Mouse (Mus musculus) T-helper 2 cell (primary cell): ENCODE measurements at regions not wholly inside any gene's neighbourhood (a gene's known extent, or its start where the extent isn't known, plus 50 kb on each side); places are given as distances from the start of the nearest gene placed in this dataset.

ENCODE experiments used
- in situ Hi-C: fragments of 300-600 bp; cut with MboI, MseI; formaldehyde crosslinking; loops from one replicate; pipeline ENCODE4 v1.15.1; 2025; ENCODE audit warnings: high pct_unique_total_duplicates

DNA sequence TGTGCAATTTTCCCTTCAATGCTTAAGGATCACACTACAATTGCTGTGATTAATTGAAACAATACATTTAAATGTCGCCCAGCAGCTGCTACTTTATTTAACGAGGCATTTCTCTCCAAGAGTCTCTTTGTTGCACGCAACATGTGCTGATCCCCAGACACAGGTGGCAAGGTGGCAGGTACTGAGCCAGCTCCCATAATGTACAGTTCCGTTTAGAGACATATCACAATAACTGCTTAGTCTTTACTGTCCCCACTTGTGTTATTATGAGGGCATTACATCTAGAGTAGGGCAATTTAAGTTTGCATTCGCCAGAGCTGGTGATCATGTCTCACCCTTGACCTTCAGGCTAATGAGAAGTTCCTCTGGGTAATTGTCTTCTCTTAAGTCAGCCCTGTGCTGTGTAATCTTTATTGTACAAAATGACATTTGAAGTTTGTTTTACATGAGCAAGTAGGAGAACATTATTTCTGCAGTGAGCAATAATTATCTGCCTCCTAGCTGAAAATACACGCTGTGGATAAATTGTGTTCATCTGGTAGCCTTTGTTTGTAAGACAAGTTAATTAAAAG, 1005.7 kb upstream of the Nudt12 start:
- in situ Hi-C loops = loop anchor here (25.0 kb wide), 1 partner anchor 1407 kb away; no protein-coding TSS in a partner anchor

GRCm38 (mm10) chr17:59997952-59998351, 984.8 kb upstream of the Nudt12 start:
- in situ Hi-C loops = no loop called here

DNA sequence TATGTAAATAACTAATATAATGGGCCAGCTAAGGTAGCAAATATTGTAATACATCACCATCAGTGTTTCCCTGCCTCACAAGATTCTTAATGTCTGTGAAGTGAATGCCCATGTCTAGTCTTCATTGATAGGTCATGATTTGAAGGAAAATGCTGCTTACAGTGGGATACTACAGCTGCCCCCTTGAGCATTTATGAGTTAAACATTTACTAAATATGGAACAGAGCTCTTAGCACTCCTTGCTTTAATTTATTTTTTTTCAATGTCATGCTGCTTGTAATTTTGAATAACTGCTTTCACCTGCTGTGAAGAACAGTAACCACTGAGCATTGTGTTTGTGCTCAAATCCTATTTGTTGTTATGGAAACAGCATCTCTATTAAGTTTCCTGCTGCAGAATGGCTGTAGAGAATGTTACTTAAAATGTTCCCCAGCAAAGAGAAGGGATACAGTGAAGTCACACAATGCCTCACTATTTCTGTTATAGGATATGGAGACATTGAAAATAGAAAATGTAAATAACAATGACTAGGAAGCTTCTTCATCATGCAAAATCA, 966.2 kb upstream of the Nudt12 start:
- in situ Hi-C loops = no loop called here

GRCm38 (mm10) chr17:59977136-59977770, 964.1 kb upstream of the Nudt12 start:
- in situ Hi-C loops = no loop called here

- in situ Hi-C loops = no loop called here
Observed at GRCm38 (mm10) chr17:59967383-59967782, 954.2 kb upstream of the Nudt12 start.

- in situ Hi-C loops = no loop called here
Observed at GRCm38 (mm10) chr17:59955300-59956057, 942.3 kb upstream of the Nudt12 start.

- in situ Hi-C loops = no loop called here
Observed at GRCm38 (mm10) chr17:59946433-59946832, 933.3 kb upstream of the Nudt12 start.

- in situ Hi-C loops = no loop called here
Observed at GRCm38 (mm10) chr17:59904395-59904794, 891.2 kb upstream of the Nudt12 start.

GRCm38 (mm10) chr17:59877791-59878190, 864.6 kb upstream of the Nudt12 start:
- in situ Hi-C loops = no loop called here

DNA sequence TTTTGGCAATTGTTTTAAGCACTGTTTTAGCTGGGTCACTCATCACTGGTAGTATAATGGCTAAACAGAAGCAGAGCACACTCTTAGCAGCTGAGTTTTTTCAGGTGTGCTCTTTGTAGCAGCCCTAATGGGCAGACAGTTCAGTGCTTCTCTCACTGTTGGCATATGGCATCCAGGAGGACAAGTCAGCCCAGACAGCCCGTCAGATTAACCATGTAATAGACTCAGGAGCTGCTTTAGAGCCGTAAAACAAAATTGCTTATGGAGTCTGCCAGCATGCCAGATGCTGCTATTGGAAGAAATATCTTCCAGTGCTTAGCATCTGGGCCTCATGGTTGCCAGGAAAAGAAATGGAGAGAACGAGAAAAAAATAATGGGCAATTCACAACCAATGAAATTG, 835.7 kb upstream of the Nudt12 start:
- in situ Hi-C loops = no loop called here

GRCm38 (mm10) chr17:59845261-59845819, 832.2 kb upstream of the Nudt12 start:
- in situ Hi-C loops = no loop called here

GRCm38 (mm10) chr17:59805870-59806269, 792.7 kb upstream of the Nudt12 start:
- in situ Hi-C loops = no loop called here

DNA sequence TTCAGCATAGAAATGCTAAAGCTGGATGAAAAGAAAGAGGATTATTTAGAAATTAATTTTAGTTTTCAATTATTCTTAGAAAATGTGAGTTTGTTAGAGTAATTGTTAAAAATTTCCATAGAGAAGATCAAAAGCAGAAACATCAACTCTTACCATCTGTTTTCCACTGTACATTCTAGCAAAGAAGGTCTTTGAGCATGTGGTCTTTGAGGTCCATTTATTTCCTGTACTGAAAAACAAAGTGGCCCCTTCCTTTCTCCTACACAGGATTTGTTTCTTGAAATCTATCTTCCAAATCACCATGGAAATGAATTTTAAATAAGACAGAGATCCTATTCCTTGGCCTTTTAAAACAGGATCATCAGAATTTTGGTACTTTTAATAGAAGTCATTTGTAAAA, 780.3 kb upstream of the Nudt12 start:
- in situ Hi-C loops = no loop called here

GRCm38 (mm10) chr17:59792780-59793179, 779.6 kb upstream of the Nudt12 start:
- in situ Hi-C loops = no loop called here

GRCm38 (mm10) chr17:59774075-59774474, 760.9 kb upstream of the Nudt12 start:
- in situ Hi-C loops = no loop called here

GRCm38 (mm10) chr17:59766580-59766979, 753.4 kb upstream of the Nudt12 start:
- in situ Hi-C loops = no loop called here

DNA sequence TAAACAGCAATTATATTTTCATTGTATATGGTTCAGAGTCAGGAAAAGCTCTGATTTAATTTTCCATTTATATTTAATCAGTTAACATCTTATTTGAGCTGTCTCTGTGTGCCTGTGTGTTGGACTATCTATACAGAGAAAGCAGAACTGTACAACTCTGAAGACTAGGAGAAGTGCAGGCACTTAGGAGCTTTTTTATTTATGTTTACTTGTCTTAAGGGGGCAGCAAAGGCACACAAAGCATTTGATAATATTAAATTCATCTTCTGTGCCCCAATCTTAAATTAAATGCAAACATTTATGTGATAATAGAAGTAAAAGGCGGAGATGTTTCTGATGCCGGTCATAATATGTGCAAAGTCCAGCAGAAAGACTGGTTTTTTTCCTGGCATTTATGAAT, 751.3 kb upstream of the Nudt12 start:
- in situ Hi-C loops = no loop called here

GRCm38 (mm10) chr17:59762068-59762467, 748.9 kb upstream of the Nudt12 start:
- in situ Hi-C loops = no loop called here

- in situ Hi-C loops = no loop called here
Observed at GRCm38 (mm10) chr17:59760889-59761288, 747.7 kb upstream of the Nudt12 start.

GRCm38 (mm10) chr17:59746106-59746505, 732.9 kb upstream of the Nudt12 start:
- in situ Hi-C loops = no loop called here
